Mouse (Mus musculus) CD4-positive, CD25-positive, alpha-beta regulatory T cell, adult 2 months (primary cell): ENCODE data around the gene Mei1.
"Not testable (repeated sequence)": the region's sequence is repeated elsewhere in the genome, so short reads cannot be mapped to it uniquely, and the experiment has no call there.

Experiments used
- DNase-seq: peaks from one replicate; pipeline ENCODE4 v3.0.0-alpha.2; 2012; ENCODE audit warnings: low read depth, low spot score

Gene Mei1

GRCm38 (mm10) chr15:82085606-82086005, 15.8 kb downstream of the Mei1 start:
- no peak for DNase-seq

- no peak for DNase-seq
Measured at GRCm38 (mm10) chr15:82086131-82086530, 16.3 kb downstream of the Mei1 start.

- DNase-seq, result no peak
Measured at GRCm38 (mm10) chr15:82087266-82087665, 17.5 kb downstream of the Mei1 start.

- DNase-seq, result no peak
Measured at GRCm38 (mm10) chr15:82091061-82091460, 21.3 kb downstream of the Mei1 start.

- DNase-seq, result peak; percentile 30
Measured at GRCm38 (mm10) chr15:82106953-82107555, 37.3 kb downstream of the Mei1 start.

- DNase-seq, result no peak
Measured at GRCm38 (mm10) chr15:82120544-82120943, 50.7 kb downstream of the Mei1 start.

GRCm38 (mm10) chr15:82126690-82127089, 56.9 kb downstream of the Mei1 start:
- DNase-seq, result not testable (repeated sequence)

GRCm38 (mm10) chr15:82127426-82128374, 57.9 kb downstream of the Mei1 start, which contains the start of gene Ccdc134:
Gene Ccdc134 (plus strand): TSS chr15:82127922.
- DNase-seq, result peak; percentile 98

- peak; percentile 17 for DNase-seq
Measured at GRCm38 (mm10) chr15:82128398-82128797, 58.6 kb downstream of the Mei1 start.

GRCm38 (mm10) chr15:82130599-82130998, 60.8 kb downstream of the Mei1 start:
- no peak for DNase-seq

GRCm38 (mm10) chr15:82135372-82135771, 65.6 kb downstream of the Mei1 start:
- no peak for DNase-seq

GRCm38 (mm10) chr15:82138565-82138964, 68.8 kb downstream of the Mei1 start:
- peak; percentile 87 for DNase-seq

GRCm38 (mm10) chr15:82139196-82139595, 69.4 kb downstream of the Mei1 start:
- peak; percentile 74 for DNase-seq

GRCm38 (mm10) chr15:82140355-82140754, 70.6 kb downstream of the Mei1 start:
- peak; percentile 67 for DNase-seq

GRCm38 (mm10) chr15:82144157-82144556, 74.4 kb downstream of the Mei1 start:
- DNase-seq, result no peak

- no peak for DNase-seq
Measured at GRCm38 (mm10) chr15:82145408-82145807, 75.6 kb downstream of the Mei1 start.

GRCm38 (mm10) chr15:82145851-82146769, 76.3 kb downstream of the Mei1 start:
- DNase-seq, result peak; percentile 49

GRCm38 (mm10) chr15:82146770-82147610, 77.2 kb downstream of the Mei1 start, which contains the start of gene Srebf2:
Gene Srebf2 (plus strand): TSS chr15:82147181.
- peak; percentile 99 for DNase-seq

- peak; percentile 60 for DNase-seq
Measured at GRCm38 (mm10) chr15:82147611-82148111, 77.9 kb downstream of the Mei1 start.

GRCm38 (mm10) chr15:82148510-82148911, 78.7 kb downstream of the Mei1 start:
- peak; percentile 48 for DNase-seq
